Mouse (Mus musculus): Measurements from ENCODE around the gene Nlk.

GRCm38 (mm10) chr11:78549491-78549987 lies 147.6 kb downstream of the Nlk start:
- TF ChIP-seq GATA1 (IDR thresholded peaks at IDR 0.05; ENCODE audit: borderline replicate concordance, low read length): no peak
- no peak for TF ChIP-seq FLI1 (IDR thresholded peaks at IDR 0.05; ENCODE audit: low read length)

All from megakaryocyte, embryonic 14.5 days (primary cell).